Mouse (Mus musculus) MN1 (cell line): ENCODE measurements at regions not wholly inside any gene's neighbourhood (a gene's known extent, or its start where the extent isn't known, plus 50 kb on each side); places are given as distances from the start of the nearest gene placed in this dataset.

Source experiments
- DNase-seq: peaks from one replicate; pipeline ENCODE4 v3.0.0-alpha.2; 2016; ENCODE audit warnings: low spot score

DNA sequence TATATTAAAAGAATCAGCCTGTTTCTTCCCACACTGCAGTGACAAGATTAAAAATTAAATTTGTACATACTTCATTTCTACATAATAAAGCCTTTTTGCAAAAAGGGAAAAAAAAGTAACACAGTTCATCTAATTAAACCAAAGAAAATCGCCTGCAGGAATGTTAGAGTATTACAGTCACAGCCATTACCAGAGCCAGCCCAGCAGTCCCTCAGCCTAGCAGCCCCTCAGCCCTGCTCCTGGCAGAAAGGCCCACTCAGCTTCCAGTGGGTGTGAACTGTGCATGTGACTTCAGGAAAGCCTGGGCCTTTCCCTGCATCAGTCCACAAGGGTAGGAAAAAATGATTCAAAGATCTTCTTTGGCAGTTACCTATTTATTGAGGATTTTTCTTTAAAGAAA lies 256.8 kb upstream of the 3110018I06Rik start:
- no peak for DNase-seq

DNA sequence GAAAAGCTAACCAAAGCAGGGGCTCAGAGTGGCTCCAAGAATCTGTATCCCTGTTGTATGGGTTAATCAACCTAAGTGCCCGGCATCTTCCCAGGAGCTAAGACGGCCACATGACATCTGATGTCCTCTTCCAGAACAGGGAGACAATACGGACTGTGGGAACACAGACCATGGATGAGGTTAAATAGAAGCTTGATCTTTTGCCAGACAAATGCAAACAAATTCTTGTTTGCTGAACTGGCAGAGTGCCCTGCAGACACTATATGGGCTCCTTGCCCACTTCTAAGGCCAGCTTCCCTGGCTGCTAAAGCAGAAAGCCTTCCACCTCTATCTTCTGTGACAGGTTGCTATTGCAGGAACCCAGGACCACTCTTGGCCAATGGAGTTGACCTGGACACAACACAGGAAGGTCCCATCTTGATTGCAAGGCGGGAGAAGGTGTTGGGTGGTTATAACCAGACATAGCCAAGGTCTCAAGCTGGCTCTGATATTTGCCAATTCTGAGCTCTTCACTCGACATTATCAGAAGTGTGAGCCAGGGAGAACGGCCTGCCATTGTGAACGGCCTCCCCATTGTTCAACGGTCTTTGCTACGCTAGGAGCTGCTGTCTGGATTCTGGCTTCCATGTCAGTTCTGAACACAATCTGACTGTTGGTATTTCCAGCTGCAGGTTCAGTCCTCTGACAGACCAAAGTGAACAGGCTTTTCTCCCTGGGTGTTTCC lies 237.5 kb upstream of the 3110018I06Rik start:
- DNase-seq = no peak

DNA sequence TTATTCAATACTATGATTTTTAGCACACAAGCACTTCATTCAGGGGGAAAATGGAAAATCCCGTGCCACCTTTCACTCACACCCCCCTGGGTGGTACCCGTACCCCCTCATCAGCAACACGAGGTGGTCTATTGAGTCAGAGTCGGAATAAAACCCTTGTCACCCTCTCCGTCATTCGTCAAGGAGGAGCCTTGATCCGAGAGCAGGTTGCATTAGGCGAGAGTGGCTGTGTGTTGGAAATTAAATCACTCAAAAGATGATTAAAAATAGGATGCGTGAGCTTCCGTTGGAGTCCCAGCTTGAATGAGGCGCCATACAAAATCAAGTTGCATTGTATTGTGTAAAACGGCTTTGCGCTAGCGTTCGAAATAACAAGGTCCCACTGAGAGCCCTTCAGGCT lies 236.5 kb upstream of the 3110018I06Rik start:
- no peak for DNase-seq

DNA sequence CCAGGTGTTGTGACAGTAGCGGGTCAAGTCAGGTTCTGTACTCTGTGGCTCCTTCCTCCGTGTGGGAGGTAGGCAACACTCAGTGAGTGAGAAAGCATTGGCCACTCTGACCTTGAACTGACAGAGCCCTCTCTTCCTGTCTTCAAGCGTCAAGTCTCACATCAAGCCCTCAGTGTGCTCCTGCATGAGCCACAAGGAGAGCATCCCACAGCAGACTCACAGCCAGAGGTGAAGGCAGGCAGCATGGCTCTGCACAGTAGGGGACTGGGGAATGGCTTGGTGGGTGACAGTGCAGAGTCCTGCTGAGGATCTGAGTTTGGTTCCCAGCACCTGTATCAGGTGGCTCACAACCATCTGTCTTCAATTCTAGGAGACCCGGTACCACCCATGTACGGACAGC lies 226.4 kb upstream of the 3110018I06Rik start:
- no peak for DNase-seq

GRCm38 (mm10) chr12:107262516-107262915 lies 225.9 kb upstream of the 3110018I06Rik start:
- no peak for DNase-seq

DNA sequence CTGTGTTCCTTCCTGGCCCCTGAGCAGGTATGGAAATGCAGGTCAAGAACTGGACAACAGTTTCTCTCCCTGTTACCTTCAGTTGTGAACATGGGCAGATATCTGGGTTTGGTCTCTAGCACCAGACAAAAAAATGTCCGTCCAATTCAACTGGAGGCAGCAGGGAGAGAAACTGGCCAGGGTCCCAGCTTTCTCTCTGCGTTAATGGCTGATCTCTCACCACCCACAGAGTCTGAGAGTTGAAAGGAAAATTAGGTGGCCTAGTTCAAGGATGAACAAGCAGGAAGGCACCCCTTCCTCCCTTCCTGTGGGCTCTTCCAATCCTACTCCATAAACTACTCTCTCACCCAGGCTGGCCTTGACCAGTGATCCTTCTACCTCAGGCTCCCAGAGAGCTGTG lies 221.7 kb upstream of the 3110018I06Rik start:
- no peak for DNase-seq

- DNase-seq = no peak
Measured at GRCm38 (mm10) chr12:107285622-107286021, 202.8 kb upstream of the 3110018I06Rik start.

DNA sequence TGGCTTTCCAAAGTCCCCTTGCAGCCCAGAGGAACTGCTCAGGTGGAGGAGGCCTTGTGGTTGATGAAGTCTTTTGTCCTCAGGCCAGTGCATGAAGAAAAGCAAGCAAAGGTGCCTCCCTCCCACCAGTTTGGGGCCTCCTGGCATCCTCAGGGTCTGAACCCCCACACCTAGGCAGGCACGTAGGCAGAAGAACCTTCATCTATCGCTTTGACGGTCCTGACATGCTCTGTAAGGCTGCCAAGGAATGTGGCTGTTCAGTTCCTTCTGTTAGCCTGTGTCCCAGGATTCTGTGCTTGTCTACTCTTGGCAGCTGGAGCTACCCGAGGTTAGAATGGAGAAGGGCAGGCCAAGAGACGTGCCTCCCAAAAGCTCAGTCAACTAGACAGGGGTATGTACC lies 197.1 kb upstream of the 3110018I06Rik start:
- no peak for DNase-seq

DNA sequence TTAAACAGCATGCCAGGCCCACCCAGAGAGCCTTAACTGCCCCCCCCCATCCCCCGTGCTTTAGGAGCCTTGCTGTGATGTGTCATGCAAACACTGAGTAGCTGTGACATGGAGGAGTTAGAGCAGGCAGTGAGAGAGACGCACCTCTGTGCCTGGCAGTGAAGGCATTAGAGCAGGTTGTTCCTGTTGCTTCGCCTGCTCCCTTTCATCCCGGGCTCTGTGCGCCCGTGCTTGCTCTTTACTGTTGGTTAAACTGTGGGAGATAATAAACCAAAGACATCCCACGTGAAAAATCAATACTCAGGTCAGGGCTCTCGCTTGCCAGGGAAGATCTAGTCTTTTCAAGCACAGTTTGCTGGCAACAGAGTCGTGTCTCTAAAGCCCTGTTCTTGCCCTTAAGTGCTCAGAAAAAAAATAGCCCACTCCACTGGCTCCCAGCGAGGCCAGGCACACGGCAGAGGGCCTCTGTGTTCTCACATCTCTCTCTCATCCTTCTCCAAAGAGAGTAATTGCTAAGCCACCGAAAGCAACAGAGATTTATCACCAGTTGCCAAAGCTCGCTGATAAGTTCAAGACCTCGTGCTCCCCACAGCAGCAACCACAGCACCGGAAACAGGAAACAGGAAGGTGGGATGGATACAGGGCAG lies 181.2 kb upstream of the 3110018I06Rik start:
- DNase-seq = no peak

- DNase-seq = no peak
Measured at GRCm38 (mm10) chr12:107315446-107315845, 173.0 kb upstream of the 3110018I06Rik start.

DNA sequence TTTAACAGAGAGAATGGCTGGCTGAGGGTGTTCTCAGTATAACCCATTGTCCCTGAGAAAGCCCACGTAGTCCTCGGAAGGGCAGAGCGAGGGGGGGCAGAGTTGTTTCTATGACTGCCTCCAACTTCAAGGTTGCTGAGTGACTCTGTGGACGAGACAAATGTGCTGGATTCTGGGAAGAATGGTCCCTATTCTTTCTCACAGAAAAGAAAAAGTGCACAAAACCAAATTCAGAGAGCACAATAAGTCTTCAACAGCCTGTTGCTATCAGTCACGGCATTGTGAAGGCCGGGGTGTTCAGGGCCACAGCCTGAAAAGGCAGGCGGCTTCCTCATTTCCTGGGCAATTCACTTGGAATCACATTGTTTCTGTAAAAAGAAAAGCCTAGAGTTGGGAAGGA lies 165.6 kb upstream of the 3110018I06Rik start:
- no peak for DNase-seq

- no peak for DNase-seq
Measured at GRCm38 (mm10) chr12:107326101-107326500, 162.3 kb upstream of the 3110018I06Rik start.

DNA sequence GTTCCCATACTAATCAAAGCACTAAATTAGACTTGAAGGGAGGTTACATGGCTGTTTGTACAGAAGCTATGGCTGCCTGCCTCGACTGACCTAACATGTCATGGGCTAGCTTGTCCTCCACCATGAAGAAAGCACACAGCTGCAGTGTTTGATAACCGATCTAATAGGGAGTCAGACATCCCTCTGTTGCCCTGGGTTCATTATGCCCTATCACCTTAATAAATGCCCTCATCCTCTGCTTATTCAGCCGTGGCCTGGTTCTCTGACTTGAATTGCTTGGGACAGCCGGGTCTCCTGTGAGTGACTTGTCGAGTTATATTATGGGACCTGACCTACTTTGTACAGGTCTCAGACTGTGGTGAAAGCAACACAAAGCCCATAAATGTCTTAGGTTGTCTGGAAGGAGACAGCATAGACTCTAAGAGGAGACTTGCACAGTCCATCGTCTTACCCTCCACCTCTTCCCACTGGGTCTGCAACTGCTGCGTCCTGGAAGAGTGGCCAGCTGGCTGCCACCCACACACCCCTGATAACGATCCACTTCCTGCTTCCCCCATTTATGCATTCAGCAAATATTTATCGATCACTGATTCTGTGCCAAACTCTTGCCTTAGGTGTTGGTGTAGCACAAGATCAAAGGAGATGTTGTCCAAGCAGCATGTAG lies 161.2 kb upstream of the 3110018I06Rik start:
- no peak for DNase-seq

DNA sequence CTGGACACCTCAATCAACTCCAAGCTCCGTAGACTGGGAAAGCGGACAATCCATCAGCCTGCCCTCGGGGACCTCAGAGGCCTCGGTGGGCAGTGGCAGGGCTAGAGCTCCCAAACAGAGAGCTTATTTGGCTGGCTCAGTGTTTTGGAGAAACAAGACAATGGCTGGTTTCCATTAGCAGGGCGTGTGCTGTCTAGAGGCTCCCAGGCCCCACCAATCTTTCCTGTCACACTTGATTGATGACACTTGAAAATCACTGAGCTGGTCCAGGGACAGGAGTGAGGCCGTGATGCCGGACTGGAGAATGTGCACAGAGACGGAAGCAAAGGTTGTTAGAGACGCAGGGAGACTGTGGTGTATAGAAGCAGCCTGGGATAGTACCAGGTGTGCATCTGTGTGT lies 159.4 kb upstream of the 3110018I06Rik start:
- no peak for DNase-seq

- no peak for DNase-seq
Measured at GRCm38 (mm10) chr12:107334366-107334765, 154.1 kb upstream of the 3110018I06Rik start.

GRCm38 (mm10) chr12:107335106-107335505 lies 153.3 kb upstream of the 3110018I06Rik start:
- no peak for DNase-seq

- no peak for DNase-seq
Measured at GRCm38 (mm10) chr12:107338758-107339157, 149.7 kb upstream of the 3110018I06Rik start.

DNA sequence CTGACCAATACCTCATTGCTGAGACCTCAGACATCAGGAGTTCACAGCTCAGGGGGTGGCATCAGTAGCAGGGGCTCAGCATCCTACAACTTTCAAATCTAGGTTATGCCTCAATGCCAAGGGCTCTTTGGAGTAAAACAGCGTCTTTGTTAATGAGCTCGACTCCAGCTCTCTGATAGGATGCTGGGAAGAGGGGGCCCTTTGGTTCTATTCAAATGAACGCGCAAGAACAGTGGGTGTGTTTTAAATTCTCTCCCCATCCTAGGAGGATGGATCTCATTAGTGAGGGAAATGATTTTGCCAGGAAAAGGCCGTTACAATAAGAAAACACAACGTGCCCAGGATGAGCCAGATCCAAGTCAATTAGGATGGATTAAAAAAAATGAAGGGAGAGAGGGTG lies 132.2 kb upstream of the 3110018I06Rik start:
- no peak for DNase-seq

- no peak for DNase-seq
Measured at GRCm38 (mm10) chr12:107356974-107357373, 131.5 kb upstream of the 3110018I06Rik start.

GRCm38 (mm10) chr12:107360511-107360910 lies 127.9 kb upstream of the 3110018I06Rik start:
- DNase-seq = no peak

DNA sequence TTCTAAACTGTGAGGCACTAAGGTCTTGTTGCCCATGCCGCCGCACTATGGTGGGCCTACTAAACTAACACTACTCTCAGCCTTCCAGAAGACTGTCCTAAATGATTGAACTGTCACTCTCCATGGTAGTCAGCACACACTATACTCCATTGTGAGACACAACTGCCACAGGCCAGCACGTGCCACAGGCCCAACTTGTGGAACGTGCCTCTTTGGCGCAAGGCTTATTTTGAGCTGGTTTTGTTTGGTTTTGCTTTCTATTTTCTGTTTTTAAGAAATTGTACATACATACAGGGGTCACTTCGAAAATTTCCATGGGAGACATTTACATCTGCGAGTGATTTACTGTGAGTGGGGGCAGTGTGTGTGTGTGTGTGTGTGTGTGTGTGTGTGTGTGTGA lies 126.8 kb upstream of the 3110018I06Rik start:
- no peak for DNase-seq

GRCm38 (mm10) chr12:107362120-107362519 lies 126.3 kb upstream of the 3110018I06Rik start:
- no peak for DNase-seq

DNA sequence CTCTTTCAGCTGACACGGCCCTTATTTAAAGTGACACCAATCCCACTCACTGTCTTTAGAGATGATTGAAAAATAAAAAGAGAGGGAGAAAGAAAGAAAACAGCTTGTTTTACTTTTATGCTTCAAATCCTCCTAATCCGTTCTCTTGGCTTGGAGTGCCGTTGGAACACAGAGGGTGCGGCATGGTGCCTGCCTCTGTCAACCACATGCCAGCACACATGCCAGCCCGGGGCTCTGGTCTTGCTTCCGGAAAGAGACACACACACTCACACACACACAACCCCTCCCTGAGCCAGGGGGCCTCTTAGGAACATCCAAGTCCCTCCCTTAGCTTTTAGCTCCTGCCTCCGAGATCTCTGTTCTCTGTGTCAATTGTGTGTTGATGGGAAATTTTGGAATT lies 116.2 kb upstream of the 3110018I06Rik start:
- no peak for DNase-seq
